Mouse (Mus musculus) testis, adult 2 months (tissue): ENCODE data around the gene Stat3. TPM values are rescaled to one million over a fixed set of nuclear protein-coding genes. Genes with fewer than 3 reads are reported as not detected.
A peak's percentile ranks its signal among the peaks of the same experiment; 100 is the strongest.

Source experiments
- H3K27ac ChIP-seq: fragments of 200-500 bp; 2 replicates; pipeline ENCODE4 v1.5.1; 2012; ENCODE audit warnings: low read depth, low read length; ENCODE audit not compliant: control insufficient read depth, insufficient read depth
- H3K27me3 ChIP-seq: fragments of 200-500 bp; 2 replicates; pipeline ENCODE4 v1.6.1; 2012; ENCODE audit warnings: mild to moderate bottlenecking, low read length, moderate library complexity; ENCODE audit not compliant: control insufficient read depth, insufficient read depth
- H3K36me3 ChIP-seq: fragments of 200-500 bp; 2 replicates; pipeline ENCODE4 v1.6.1; 2012; ENCODE audit warnings: mild to moderate bottlenecking, low read length; ENCODE audit not compliant: control insufficient read depth, insufficient read depth
- H3K4me1 ChIP-seq: fragments of 200-500 bp; 2 replicates; pipeline ENCODE4 v1.6.1; 2012; ENCODE audit warnings: low read length; ENCODE audit not compliant: control insufficient read depth, insufficient read depth
- H3K4me3 ChIP-seq: fragments of 200-500 bp; 2 replicates; pipeline ENCODE4 v1.5.1; 2012; ENCODE audit warnings: low read depth, mild to moderate bottlenecking, low read length, moderate library complexity, mixed read lengths; ENCODE audit not compliant: control insufficient read depth
- CTCF ChIP-seq: fragments of 200-500 bp; IDR thresholded peaks from 2 replicates; pipeline ENCODE4 v1.5.1; 2012; ENCODE audit warnings: low read depth, mild to moderate bottlenecking, inconsistent platforms, low read length, moderate library complexity; ENCODE audit not compliant: control insufficient read depth, insufficient read depth, insufficient replicate concordance
- POLR2A ChIP-seq: fragments of 200-500 bp; IDR thresholded peaks from 2 replicates; pipeline ENCODE4 v1.6.1; 2012; ENCODE audit warnings: low read depth, mild to moderate bottlenecking, inconsistent platforms, low read length, moderate library complexity; ENCODE audit not compliant: control insufficient read depth
- polyA plus RNA-seq: library from polyadenylated mRNA; depleted of rRNA; stranded (reverse); fragments of >200 nt; gene quantifications from 2 replicates; pipeline ENCODE4 v1.2.3, GENCODE M21; 2012

Gene Stat3
- polyA plus RNA-seq, 1 experiment = 25.0 TPM

DNA sequence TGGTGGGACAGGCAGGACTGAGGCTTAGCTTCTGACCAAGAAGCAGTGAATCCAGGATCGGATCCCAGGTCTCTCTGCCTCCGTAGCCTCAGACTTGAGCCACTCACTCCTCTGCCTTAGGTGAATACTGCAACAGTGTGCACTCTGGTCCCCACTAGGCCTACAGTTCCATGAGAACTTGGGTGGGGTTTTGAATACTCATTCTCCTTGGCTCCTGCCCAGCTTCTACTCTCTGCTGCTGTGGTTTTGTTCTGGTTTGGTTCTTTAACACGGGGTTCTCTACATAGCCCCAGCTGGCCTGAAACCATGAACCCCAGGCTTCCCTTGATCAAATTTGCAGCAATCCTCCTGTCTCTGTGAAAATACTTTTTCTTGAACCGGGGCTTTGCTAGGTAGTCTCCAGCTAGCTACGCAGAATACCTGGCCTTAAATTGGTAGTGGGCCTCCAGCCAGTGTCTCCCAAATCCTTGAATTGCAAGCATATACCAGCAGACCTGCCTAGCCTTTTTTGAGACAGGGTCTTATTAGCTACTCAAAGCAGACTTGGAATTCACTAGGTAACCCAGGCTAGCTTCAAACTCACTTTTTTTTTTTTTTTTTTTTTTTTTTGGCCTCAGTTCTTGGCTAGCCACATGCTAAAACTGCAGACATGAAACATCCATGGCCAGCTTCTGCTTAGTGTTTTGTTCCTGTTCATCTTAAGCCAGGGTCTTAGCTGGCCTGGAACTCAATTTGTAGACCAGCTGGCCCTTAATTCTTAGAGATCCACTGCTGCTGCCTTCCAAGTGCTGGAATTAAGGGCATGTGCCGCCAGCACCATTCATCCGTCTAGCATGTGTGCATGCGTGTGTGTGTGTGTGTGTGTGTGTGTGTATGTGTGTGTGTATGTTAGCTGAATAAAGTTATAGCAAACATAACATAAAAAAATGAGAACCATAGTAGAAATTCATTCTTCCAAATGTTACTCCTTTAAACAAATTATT, 3.7 kb downstream of the Stat3 start:
- Histone ChIP-seq H3K4me3 (no peak overlapping the region), H3K4me1 (peaks cover 2% of the 10 kb centered on the region), H3K27ac (no peak overlapping the region), H3K27me3 (no peaks in the 10 kb centered on the region), H3K36me3 (no peaks in the 10 kb centered on the region)
- TF ChIP-seq CTCF (no peak), POLR2A (no peak)

DNA sequence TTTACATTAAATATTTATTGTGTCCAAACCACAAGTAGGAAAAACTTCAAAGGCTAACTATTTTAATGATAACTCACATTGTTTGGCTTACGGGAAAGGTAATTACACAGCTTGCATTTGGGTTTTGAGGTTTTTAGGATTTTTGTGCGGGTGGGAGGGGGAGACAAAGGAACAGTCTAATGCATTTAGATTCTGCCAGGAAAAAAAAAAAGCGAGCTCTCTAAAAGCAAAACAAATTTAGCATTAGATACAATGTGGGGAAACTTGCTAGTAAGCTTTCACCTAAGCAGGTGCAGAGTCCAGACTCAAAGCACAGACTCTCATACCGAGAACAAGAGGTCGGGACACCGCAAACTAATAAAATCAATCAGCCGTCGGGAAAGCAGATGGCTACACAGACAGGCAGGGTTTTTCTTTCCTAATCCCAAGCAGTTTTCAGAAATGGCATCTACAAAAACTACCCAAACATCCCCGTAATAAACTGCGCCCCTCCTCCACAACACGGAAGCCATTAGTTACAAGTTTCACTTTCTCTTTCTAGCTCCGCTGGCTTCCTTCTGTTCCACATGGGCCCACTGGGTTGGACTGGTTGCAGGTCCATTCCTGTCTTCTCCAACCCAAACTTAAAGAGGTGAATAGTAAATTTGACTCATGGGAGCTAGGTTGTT, 8.0 kb downstream of the Stat3 start:
- Histone ChIP-seq H3K4me1 (no peaks in the 10 kb centered on the region), H3K27ac (0 out of 2 replicates have a peak overlapping the region, but pooled peaks have one; percentile 10), H3K27me3 (no peaks in the 10 kb centered on the region), H3K36me3 (no peaks in the 10 kb centered on the region), H3K4me3 (peak overlapping the region; percentile 36; the same call in 1 of the 2 replicates)
- TF ChIP-seq POLR2A = no peak
- TF ChIP-seq CTCF = no peak

DNA sequence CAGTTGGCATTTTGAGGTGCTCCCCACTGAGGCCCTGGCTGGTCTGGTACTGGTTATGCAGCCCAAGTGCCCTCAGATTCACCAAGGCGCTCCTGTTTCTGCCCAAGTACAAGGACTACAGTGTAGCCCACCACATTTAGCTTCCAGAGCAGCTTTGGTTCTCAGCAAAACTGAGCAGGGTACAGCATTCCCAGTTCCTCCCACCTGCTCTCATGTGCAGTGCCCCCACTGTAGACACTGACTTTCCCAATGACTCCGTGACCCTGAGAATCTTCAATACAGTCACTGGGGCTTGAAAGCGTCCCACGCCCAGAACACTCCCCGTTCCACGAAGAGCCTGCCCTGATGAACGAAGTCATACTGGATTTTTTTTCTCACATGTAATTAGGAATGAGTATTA, 8.7 kb downstream of the Stat3 start:
- H3K4me3 ChIP-seq = no peak overlapping the region
- no peaks in the 10 kb centered on the region for H3K36me3 ChIP-seq
- H3K27ac ChIP-seq = no peak overlapping the region
- TF ChIP-seq POLR2A (no peak), CTCF (no peak)
- no peaks in the 10 kb centered on the region for H3K27me3 ChIP-seq
- H3K4me1 ChIP-seq = no peaks in the 10 kb centered on the region

DNA sequence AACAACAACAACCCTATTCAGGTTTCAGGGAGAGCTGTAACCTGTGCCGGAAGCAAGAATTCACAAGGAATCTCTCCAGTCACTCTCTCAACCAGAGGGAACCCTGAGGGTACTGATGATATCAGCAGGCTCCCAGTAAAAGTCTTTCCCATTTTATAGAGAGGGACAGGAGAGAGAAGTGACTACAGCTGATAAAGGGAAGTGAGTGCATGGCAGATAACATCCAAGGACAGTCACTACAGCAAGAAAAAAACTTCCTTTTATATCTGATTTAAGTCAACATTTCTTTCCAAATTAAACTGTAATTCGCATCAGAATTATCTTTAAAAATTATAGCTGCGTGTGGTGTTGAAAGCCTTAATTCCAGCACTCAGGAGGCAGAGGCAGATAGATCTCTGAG, 12.0 kb downstream of the Stat3 start:
- Histone ChIP-seq H3K36me3 (no peaks in the 10 kb centered on the region), H3K27ac (no peak overlapping the region), H3K27me3 (no peaks in the 10 kb centered on the region), H3K4me1 (no peaks in the 10 kb centered on the region), H3K4me3 (no peak overlapping the region)
- TF ChIP-seq CTCF (no peak), POLR2A (no peak)

DNA sequence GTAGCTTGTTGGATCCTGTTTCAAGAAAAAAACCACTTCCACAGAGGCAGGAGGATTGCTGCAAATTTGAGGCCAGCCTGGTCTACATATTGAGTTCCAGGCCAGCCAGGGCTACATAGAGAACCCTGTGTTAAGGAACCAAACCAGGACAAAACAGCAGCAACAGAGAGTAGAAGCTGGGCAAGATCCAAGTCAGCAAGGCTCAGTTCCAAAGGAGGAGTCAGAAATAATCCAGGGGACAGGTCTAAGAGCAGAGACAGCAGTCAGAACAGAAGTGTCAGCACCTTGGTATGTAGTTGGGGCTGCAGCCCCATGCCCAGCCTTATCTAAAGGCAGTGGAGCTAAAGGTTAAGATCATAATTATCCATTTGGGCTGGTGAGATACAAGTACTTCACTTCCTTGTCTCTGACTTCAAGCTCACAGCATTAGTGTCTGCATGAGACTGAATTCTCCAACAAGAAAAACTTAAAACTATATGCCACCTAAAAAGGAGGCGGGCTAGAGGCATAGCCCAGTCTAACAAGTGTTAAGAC, 14.9 kb downstream of the Stat3 start:
- TF ChIP-seq POLR2A (no peak), CTCF (no peak)
- no peak overlapping the region for H3K4me3 ChIP-seq
- H3K27me3 ChIP-seq = no peaks in the 10 kb centered on the region
- no peaks in the 10 kb centered on the region for H3K36me3 ChIP-seq
- no peak overlapping the region for H3K27ac ChIP-seq
- no peaks in the 10 kb centered on the region for H3K4me1 ChIP-seq

DNA sequence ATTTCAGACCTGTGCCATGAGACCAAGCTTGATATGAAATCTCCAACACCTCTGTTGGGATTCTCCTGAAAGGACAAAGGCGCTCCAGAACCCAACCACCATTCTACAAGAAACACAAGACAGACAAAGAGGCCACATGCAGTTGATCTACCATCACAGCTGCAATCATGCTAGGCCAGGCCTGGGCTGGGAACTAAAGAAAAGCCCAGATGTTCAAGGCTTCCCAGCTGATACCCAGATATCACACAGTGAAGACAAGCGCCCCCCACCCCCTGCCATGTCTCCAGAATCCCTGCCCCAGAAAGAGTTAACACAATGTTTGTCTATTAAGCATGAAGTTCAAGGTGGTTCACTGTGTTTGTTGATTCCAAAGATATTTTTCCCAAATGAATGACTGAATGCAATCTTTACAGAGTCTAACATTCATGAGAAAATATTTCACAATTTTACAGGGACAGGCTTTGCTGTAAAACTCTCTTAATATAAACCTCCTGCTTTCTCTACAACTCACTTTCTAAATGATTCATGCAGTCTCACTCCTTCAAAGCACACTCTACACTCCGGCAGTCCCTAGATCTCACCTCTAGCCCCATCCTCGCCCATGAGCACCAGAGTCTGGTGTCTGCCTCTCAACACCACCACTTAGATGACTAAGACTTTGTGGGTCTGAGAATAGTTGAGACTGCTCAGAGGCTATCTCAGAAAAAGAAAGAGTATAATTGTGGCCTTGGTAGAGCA, 18.3 kb downstream of the Stat3 start:
- no peak overlapping the region for H3K4me3 ChIP-seq
- H3K4me1 ChIP-seq = no peaks in the 10 kb centered on the region
- no peaks in the 10 kb centered on the region for H3K27me3 ChIP-seq
- no peak overlapping the region for H3K27ac ChIP-seq
- no peak for TF ChIP-seq CTCF
- no peak for TF ChIP-seq POLR2A
- H3K36me3 ChIP-seq = no peaks in the 10 kb centered on the region

DNA sequence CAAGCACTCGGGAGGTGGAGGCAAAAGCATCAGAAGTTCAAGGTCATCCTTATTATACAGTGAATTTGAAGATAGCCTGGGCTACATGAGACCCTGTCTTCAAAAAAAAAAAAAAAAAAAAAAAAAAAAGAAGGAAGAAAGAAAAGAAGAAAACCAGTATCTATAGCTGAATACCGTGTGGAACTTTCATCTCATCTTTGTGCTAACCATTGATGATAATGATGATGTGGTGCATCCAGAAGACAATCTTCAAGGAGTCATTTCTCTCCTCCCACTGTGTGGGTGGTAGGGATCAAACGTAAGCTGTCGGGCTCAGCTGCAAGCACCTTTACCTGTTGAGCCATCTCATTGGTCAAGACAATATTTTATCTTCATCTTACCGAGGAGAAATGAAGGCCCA, 21.3 kb downstream of the Stat3 start:
- H3K27ac ChIP-seq = no peak overlapping the region
- no peak for TF ChIP-seq CTCF
- no peak for TF ChIP-seq POLR2A
- H3K27me3 ChIP-seq = no peaks in the 10 kb centered on the region
- no peak overlapping the region for H3K4me3 ChIP-seq
- no peaks in the 10 kb centered on the region for H3K4me1 ChIP-seq
- H3K36me3 ChIP-seq = no peaks in the 10 kb centered on the region
